Mouse (Mus musculus): ENCODE data around the gene Ttc21a. TPM values are rescaled to one million over a fixed set of nuclear protein-coding genes. Genes with fewer than 3 reads are reported as not detected.

The Ttc21a gene
- polyA plus RNA-seq, 1 experiment from 2014 or later = 0.14 TPM

- no peak overlapping the region for H3K27ac ChIP-seq
- H3K4me2 ChIP-seq = no peak overlapping the region
- 0 out of 2 replicates have a peak, but pooled peaks cover 2% of the 10 kb centered on the region for H3K4me1 ChIP-seq
- H3K36me3 ChIP-seq = no peaks in the 10 kb centered on the region
- no peak overlapping the region for H3K4me3 ChIP-seq (replicated peaks)
- 77% methylated on average over 1 of the region's 1 CpGs for WGBS
- H3K9me3 ChIP-seq = no peaks in the 10 kb centered on the region
- no peak for ATAC-seq (ENCODE audit: insufficient read depth, low FRiP score, low read depth)
- H3K9ac ChIP-seq = no peak overlapping the region
- H3K27me3 ChIP-seq (replicated peaks) = no peaks in the 10 kb centered on the region
Observed at GRCm38 (mm10) chr9:119943326-119943725, 5.9 kb downstream of the Ttc21a start.

- no peak overlapping the region for H3K4me2 ChIP-seq
- 70% methylated on average over 12 of the region's 12 CpGs for WGBS
- H3K4me3 ChIP-seq (replicated peaks) = no peak overlapping the region
- no peak overlapping the region for H3K9ac ChIP-seq
- no peaks in the 10 kb centered on the region for H3K27me3 ChIP-seq (replicated peaks)
- H3K4me1 ChIP-seq = peaks cover 4% of the 10 kb centered on the region; the same call in 1 of the 2 replicates
- ATAC-seq (ENCODE audit: insufficient read depth, low FRiP score, low read depth) = no peak
- H3K27ac ChIP-seq = no peak overlapping the region
- no peaks in the 10 kb centered on the region for H3K36me3 ChIP-seq
- H3K9me3 ChIP-seq = no peaks in the 10 kb centered on the region
Observed at GRCm38 (mm10) chr9:119945173-119945900, 7.9 kb downstream of the Ttc21a start.

GRCm38 (mm10) chr9:119948804-119949203, 11.4 kb downstream of the Ttc21a start:
- Histone ChIP-seq H3K9me3 (no peaks in the 10 kb centered on the region), H3K4me2 (no peak overlapping the region), H3K27ac (no peak overlapping the region), H3K4me1 (peaks cover 8% of the 10 kb centered on the region), H3K27me3 (replicated peaks) (no peaks in the 10 kb centered on the region), H3K36me3 (no peaks in the 10 kb centered on the region), H3K4me3 (replicated peaks) (no peak overlapping the region), H3K9ac (no peak overlapping the region)
- ATAC-seq (ENCODE audit: insufficient read depth, low FRiP score, low read depth) = no peak
- 37% methylated on average over 3 of the region's 3 CpGs for WGBS

GRCm38 (mm10) chr9:119950434-119950833, 13.0 kb downstream of the Ttc21a start:
- Histone ChIP-seq H3K9ac (no peak overlapping the region), H3K9me3 (no peaks in the 10 kb centered on the region), H3K27ac (no peak overlapping the region), H3K36me3 (no peaks in the 10 kb centered on the region), H3K4me3 (replicated peaks) (no peak overlapping the region), H3K4me1 (peaks cover 8% of the 10 kb centered on the region), H3K4me2 (no peak overlapping the region), H3K27me3 (replicated peaks) (no peaks in the 10 kb centered on the region)
- 29% methylated on average over 6 of the region's 6 CpGs for WGBS
- peak; percentile 36; the same call in 1 of the 2 replicates for ATAC-seq (ENCODE audit: insufficient read depth, low FRiP score, low read depth)

- Histone ChIP-seq H3K27me3 (replicated peaks) (no peaks in the 10 kb centered on the region), H3K4me2 (no peak overlapping the region), H3K9ac (no peak overlapping the region), H3K4me1 (peaks cover 8% of the 10 kb centered on the region), H3K36me3 (no peaks in the 10 kb centered on the region), H3K27ac (no peak overlapping the region), H3K4me3 (replicated peaks) (no peak overlapping the region), H3K9me3 (no peaks in the 10 kb centered on the region)
- 81% methylated on average over 9 of the region's 9 CpGs for WGBS
- no peak for ATAC-seq (ENCODE audit: insufficient read depth, low FRiP score, low read depth)
Observed at GRCm38 (mm10) chr9:119951388-119951787, 14.0 kb downstream of the Ttc21a start.

- Histone ChIP-seq H3K4me1 (peaks cover 16% of the 10 kb centered on the region), H3K9me3 (no peaks in the 10 kb centered on the region), H3K4me2 (no peak overlapping the region), H3K27ac (no peak overlapping the region), H3K36me3 (no peaks in the 10 kb centered on the region), H3K9ac (no peak overlapping the region), H3K4me3 (replicated peaks) (no peak overlapping the region), H3K27me3 (replicated peaks) (no peaks in the 10 kb centered on the region)
- WGBS = 72% methylated on average over 9 of the region's 9 CpGs
- ATAC-seq (ENCODE audit: insufficient read depth, low FRiP score, low read depth) = no peak
Observed at GRCm38 (mm10) chr9:119958835-119959234, 21.4 kb downstream of the Ttc21a start.

- Histone ChIP-seq H3K9me3 (no peaks in the 10 kb centered on the region), H3K4me2 (no peak overlapping the region), H3K27me3 (replicated peaks) (no peaks in the 10 kb centered on the region), H3K36me3 (no peaks in the 10 kb centered on the region), H3K4me1 (peaks cover 16% of the 10 kb centered on the region), H3K27ac (no peak overlapping the region), H3K4me3 (replicated peaks) (no peak overlapping the region), H3K9ac (no peak overlapping the region)
- 70% methylated on average over 4 of the region's 4 CpGs for WGBS
- no peak for ATAC-seq (ENCODE audit: insufficient read depth, low FRiP score, low read depth)
Observed at GRCm38 (mm10) chr9:119962216-119962615, 24.8 kb downstream of the Ttc21a start.

GRCm38 (mm10) chr9:119962987-119963667, 25.7 kb downstream of the Ttc21a start:
- Histone ChIP-seq H3K9me3 (no peaks in the 10 kb centered on the region), H3K4me2 (peak overlapping the region; percentile 37), H3K27me3 (replicated peaks) (no peaks in the 10 kb centered on the region), H3K27ac (no peak overlapping the region), H3K4me1 (peaks cover 16% of the 10 kb centered on the region), H3K9ac (no peak overlapping the region), H3K4me3 (replicated peaks) (no peak overlapping the region), H3K36me3 (no peaks in the 10 kb centered on the region)
- 19% methylated on average over 21 of the region's 21 CpGs for WGBS
- ATAC-seq (ENCODE audit: insufficient read depth, low FRiP score, low read depth) = 0 out of 2 replicates have a peak, but pooled peaks have one; percentile 51

GRCm38 (mm10) chr9:119964206-119964605, 26.8 kb downstream of the Ttc21a start:
- H3K4me3 ChIP-seq (replicated peaks) = no peak overlapping the region
- H3K9me3 ChIP-seq = no peaks in the 10 kb centered on the region
- ATAC-seq (ENCODE audit: insufficient read depth, low FRiP score, low read depth) = no peak
- peaks cover 16% of the 10 kb centered on the region for H3K4me1 ChIP-seq
- no peak overlapping the region for H3K27ac ChIP-seq
- H3K4me2 ChIP-seq = no peak overlapping the region
- H3K9ac ChIP-seq = no peak overlapping the region
- H3K36me3 ChIP-seq = no peaks in the 10 kb centered on the region
- H3K27me3 ChIP-seq (replicated peaks) = no peaks in the 10 kb centered on the region
- WGBS = 82% methylated on average over 3 of the region's 3 CpGs

GRCm38 (mm10) chr9:119965186-119965585, 27.8 kb downstream of the Ttc21a start:
- Histone ChIP-seq H3K9ac (no peak overlapping the region), H3K4me3 (replicated peaks) (no peak overlapping the region), H3K9me3 (no peaks in the 10 kb centered on the region), H3K27ac (no peak overlapping the region), H3K27me3 (replicated peaks) (no peaks in the 10 kb centered on the region), H3K36me3 (no peaks in the 10 kb centered on the region), H3K4me2 (no peak overlapping the region), H3K4me1 (peaks cover 16% of the 10 kb centered on the region)
- ATAC-seq (ENCODE audit: insufficient read depth, low FRiP score, low read depth) = no peak
- WGBS = 70% methylated on average over 3 of the region's 3 CpGs

- ATAC-seq (ENCODE audit: insufficient read depth, low FRiP score, low read depth) = no peak
- Histone ChIP-seq H3K9me3 (no peaks in the 10 kb centered on the region), H3K36me3 (no peaks in the 10 kb centered on the region), H3K4me2 (no peak overlapping the region), H3K27me3 (replicated peaks) (no peaks in the 10 kb centered on the region), H3K4me1 (peaks cover 26% of the 10 kb centered on the region), H3K4me3 (replicated peaks) (no peak overlapping the region), H3K27ac (no peak overlapping the region), H3K9ac (no peak overlapping the region)
- 86% methylated on average over 26 of the region's 26 CpGs for WGBS
Observed at GRCm38 (mm10) chr9:119966221-119966910, 29.0 kb downstream of the Ttc21a start.

- no peak overlapping the region for H3K9ac ChIP-seq
- H3K36me3 ChIP-seq = peaks cover 21% of the 10 kb centered on the region
- H3K4me1 ChIP-seq = peaks cover 10% of the 10 kb centered on the region
- H3K27ac ChIP-seq = no peak overlapping the region
- no peak overlapping the region for H3K4me2 ChIP-seq
- 77% methylated on average over 7 of the region's 7 CpGs for WGBS
- H3K4me3 ChIP-seq (replicated peaks) = no peak overlapping the region
- no peak for ATAC-seq (ENCODE audit: insufficient read depth, low FRiP score, low read depth)
- no peaks in the 10 kb centered on the region for H3K9me3 ChIP-seq
- no peaks in the 10 kb centered on the region for H3K27me3 ChIP-seq (replicated peaks)
Observed at GRCm38 (mm10) chr9:119969811-119970210, 32.4 kb downstream of the Ttc21a start.

Measured in stomach, embryonic 15.5 days (tissue).